Mouse (Mus musculus): Measurements from ENCODE around the gene Bhlhe40. TPM values are rescaled to one million over a fixed set of nuclear protein-coding genes. Genes with fewer than 3 reads are reported as not detected.

Bhlhe40 gene
- total RNA-seq (2023): 38.0 TPM

GRCm38 (mm10) chr6:108660206-108660877 is at the start of gene Bhlhe40:
Bhlhe40 (plus strand) TSS chr6:108660629.

Other genes with a start within 250 kb of the Bhlhe40 start
- gene Arl8b, start 122.5 kb downstream of the Bhlhe40 start, total RNA-seq (2023): 36.2 TPM
- gene Edem1, start 168.0 kb downstream of the Bhlhe40 start, total RNA-seq (2023): 138 TPM

Data from CD8-positive naive resting alpha-beta T cell, adult 57 days (primary cell).